ENCODE assay signal across 21 mouse cellular contexts in genomic region chr8:123887956-123888355, GRCm38 (mm10). TPM values are rescaled to one million over a fixed set of nuclear protein-coding genes. Genes with fewer than 3 reads are reported as not detected.
DNase-seq lines count a peak whose midpoint lies in the region; ATAC-seq and TF ChIP-seq lines count a peak whose summit lies in the region.
"Had no signal": no experiment of that assay in that cellular context is flagged by ENCODE, and none has a peak within 500 bp of the region (broad histone marks: within the 10 kb centered on the region; RNA-seq: fewer than 3 reads in every experiment).

No protein-coding gene starts in this region.

- TF ChIP-seq POLR2A in embryonic fibroblast, embryonic 13.5 days (IDR thresholded peaks at IDR 0.05; ENCODE audit: low read depth, low read length) = no peak

- 79% methylated on average over 2 of the region's 2 CpGs for WGBS in macrophage (ENCODE audit: missing documents)
- WGBS in hindbrain, embryonic 11.5 days = 92% methylated on average over 2 of the region's 2 CpGs

- H3K36me3 ChIP-seq in macrophage (ENCODE audit: inconsistent target) = no peaks in the 10 kb centered on the region
- H3K36me3 ChIP-seq in hindbrain, embryonic 11.5 days (ENCODE audit: control insufficient read depth, insufficient read depth, low read length) = no peaks in the 10 kb centered on the region
- H3K36me3 ChIP-seq: embryonic facial prominence, embryonic 12.5 days; forebrain, embryonic 15.5 days had no signal

- TF ChIP-seq CTCF in embryonic fibroblast, embryonic 13.5 days (IDR thresholded peaks at IDR 0.05; ENCODE audit: borderline replicate concordance, insufficient read depth, low read length) = no peak

- peaks cover 23% of the 10 kb centered on the region for H3K4me1 ChIP-seq in embryonic fibroblast, embryonic 13.5 days (ENCODE audit: control insufficient read depth, insufficient read depth, low read length)
- peaks cover 10% of the 10 kb centered on the region for H3K4me1 ChIP-seq in hindbrain, embryonic 11.5 days (replicated peaks; ENCODE audit: control insufficient read depth, insufficient read depth, low read length)

- H3K9me3 ChIP-seq in hindbrain, embryonic 11.5 days (ENCODE audit: control insufficient read depth, low read length) = no peaks in the 10 kb centered on the region
- H3K9me3 ChIP-seq: embryonic facial prominence, embryonic 12.5 days; forebrain, embryonic 13.5 days; forebrain, embryonic 15.5 days had no signal

- H3K4me2 ChIP-seq in hindbrain, embryonic 11.5 days (replicated peaks; ENCODE audit: low read depth, low read length) = no peak overlapping the region
- H3K4me2 ChIP-seq: embryonic facial prominence, embryonic 12.5 days; forebrain, embryonic 13.5 days; forebrain, embryonic 15.5 days had no signal

- no peaks in the 10 kb centered on the region for H3K79me2 ChIP-seq in macrophage (ENCODE audit: inconsistent target)

- peaks cover 28% of the 10 kb centered on the region for H3K27me3 ChIP-seq in hindbrain, embryonic 11.5 days (ENCODE audit: control insufficient read depth, insufficient read depth, low read length)

- peak; percentile 45 for DNase-seq in 3134 (ENCODE audit: extremely low read depth, insufficient read length, low spot score)
- peak; percentile 94 for DNase-seq in 3T3-L1 (ENCODE audit: low read depth, low spot score)
- no peak for DNase-seq in adrenal gland, postnatal 36 days
- no peak for DNase-seq in hindbrain, embryonic 11.5 days (ENCODE audit: low spot score)
- DNase-seq: adrenal gland, adult 8-10 months; adrenal gland, postnatal 14 days; cerebellum, adult 11-12 months; cerebellum, adult 2 months; cerebellum, adult 9-10 months; cerebellum, postnatal 10 days; cerebellum, postnatal 25 days; forebrain, postnatal 0 days had no signal

- H3K27ac ChIP-seq in embryonic fibroblast, embryonic 13.5 days (ENCODE audit: insufficient read depth, low read length) = peak overlapping the region; percentile 77
- H3K27ac ChIP-seq in macrophage = peak overlapping the region; percentile 99; the same call in 1 of the 2 replicates
- no peak overlapping the region for H3K27ac ChIP-seq in hindbrain, embryonic 11.5 days (ENCODE audit: low read depth, low read length)
- H3K27ac ChIP-seq: embryonic facial prominence, embryonic 12.5 days; forebrain, embryonic 13.5 days; forebrain, embryonic 15.5 days had no signal

- H3K9ac ChIP-seq in hindbrain, embryonic 11.5 days (ENCODE audit: low read depth, low read length) = no peak overlapping the region
- H3K9ac ChIP-seq: embryonic facial prominence, embryonic 12.5 days; forebrain, embryonic 13.5 days; forebrain, embryonic 15.5 days; forebrain, postnatal 0 days had no signal

- no peak for ATAC-seq in cerebellum, adult (ENCODE audit: insufficient number of reproducible peaks, low FRiP score, low TSS enrichment)
- ATAC-seq in hindbrain, embryonic 11.5 days (ENCODE audit: low FRiP score) = no peak
- ATAC-seq: activated CD4-positive, CD25-positive, alpha-beta regulatory T cell, adult 4 months; forebrain, embryonic 13.5 days; forebrain, embryonic 15.5 days; forebrain, postnatal 0 days; Patski had no signal

- no peak overlapping the region for H3K4me3 ChIP-seq in embryonic fibroblast, embryonic 13.5 days (ENCODE audit: insufficient read depth, low read length)
- H3K4me3 ChIP-seq in macrophage (ENCODE audit: inconsistent target) = no peak overlapping the region
- H3K4me3 ChIP-seq in hindbrain, embryonic 11.5 days (ENCODE audit: low read depth, low read length) = no peak overlapping the region
- H3K4me3 ChIP-seq: embryonic facial prominence, embryonic 12.5 days; erythroblast, embryonic 14.5 days; forebrain, embryonic 13.5 days; forebrain, embryonic 15.5 days had no signal

RNA-seq across cellular contexts. Expression of gene Acta1, which starts 6.6 kb away (rescaled TPM):
- polyA plus RNA-seq in embryonic fibroblast, embryonic 13.5 days (2011; ENCODE audit: insufficient read length, low read depth, missing spikeins) = 25.9 and 159 TPM in 2 replicates
- total RNA-seq in macrophage (2018; cell fraction: chromatin; rRNA removed) = under 1 TPM in 2 of 26 experiments, not detected in 24; 0.47 to 0.71 TPM
- under 1 TPM in 2 of 26 experiments, not detected in 24; 0.05 to 0.13 TPM for total RNA-seq in macrophage (2018; cell fraction: cytosol; rRNA removed)
- total RNA-seq in macrophage (2018; cell fraction: nucleus; rRNA removed) = not detected
- polyA plus RNA-seq in macrophage (2018) = not detected in 3 replicates
- 1 to 10 TPM in 1 of 2 experiments, under 1 TPM in 1; 0.83 to 3.7 TPM for total RNA-seq in adrenal gland, postnatal 36 days (2021)
- polyA plus RNA-seq in hindbrain, embryonic 11.5 days (2014; fragmentation: Nextera tagmentation; extraction: Ambion mirVana) = 5.2 and 10.6 TPM in 2 replicates

RNA-seq across cellular contexts. Expression of gene Ccsap, which starts 27.9 kb away (rescaled TPM):
- 2.9 and 4.4 TPM in 2 replicates for polyA plus RNA-seq in embryonic fibroblast, embryonic 13.5 days (2011; ENCODE audit: insufficient read length, low read depth, missing spikeins)
- 10 to 100 TPM in 2 of 26 experiments, 1 to 10 TPM in 22, under 1 TPM in 2; 0.91 to 17.6 (median 4.5) TPM for total RNA-seq in macrophage (2018; cell fraction: chromatin; rRNA removed)
- total RNA-seq in macrophage (2018; cell fraction: cytosol; rRNA removed) = 1 to 10 TPM in 23 of 26 experiments, under 1 TPM in 3; 0.30 to 4.9 (median 2.5) TPM
- 10 to 100 TPM in 3 of 26 experiments, 1 to 10 TPM in 20, under 1 TPM in 3; 0.69 to 16.2 (median 4.4) TPM for total RNA-seq in macrophage (2018; cell fraction: nucleus; rRNA removed)
- 2.6 to 6.1 TPM (median 3.2 TPM) in 3 replicates for polyA plus RNA-seq in macrophage (2018)
- 1 to 10 TPM; 2.4 TPM for total RNA-seq in adrenal gland, postnatal 36 days (2021)
- polyA plus RNA-seq in hindbrain, embryonic 11.5 days (2014; fragmentation: Nextera tagmentation; extraction: Ambion mirVana) = 6.8 and 7.1 TPM in 2 replicates

Comparison
In these comparisons a context has a peak if more than half of its experiments do, and no peak if none do; other contexts are left out.
1. DNase-seq: peak in 3134 (single experiment) and 3T3-L1 (single experiment); none in adrenal gland, postnatal 36 days (0 of 2) and hindbrain, embryonic 11.5 days (single experiment).